Comparison of ENCODE assay signal across 12 mouse cellular contexts in the genomic region with DNA sequence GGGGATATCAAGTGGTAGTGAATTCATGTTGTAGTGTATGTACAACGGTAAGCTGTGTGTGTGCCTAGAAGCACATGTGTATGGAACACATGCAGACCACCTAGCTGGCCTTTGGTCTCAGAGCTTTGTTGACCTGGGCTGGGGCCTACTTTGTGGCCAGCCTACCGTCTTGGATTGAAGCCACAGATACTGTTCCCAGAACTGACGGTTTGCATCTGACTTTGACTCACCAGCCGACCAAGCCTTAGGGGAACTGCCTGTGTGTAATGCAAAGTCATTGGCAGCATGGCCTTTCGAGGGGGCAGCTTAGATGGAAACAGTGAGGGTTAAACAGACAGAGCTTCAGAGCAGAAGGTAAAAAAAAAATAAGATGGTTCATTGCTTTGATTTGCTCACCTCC.
DNase-seq lines count a peak whose midpoint lies in the region; ATAC-seq lines count a peak whose summit lies in the region.
"Had no signal": no experiment of that assay in that cellular context is flagged by ENCODE, and none has a peak within 500 bp of the region (broad histone marks: within the 10 kb centered on the region; RNA-seq: fewer than 3 reads in every experiment).

No protein-coding gene starts in this region.

- H3K36me3 ChIP-seq in limb, embryonic 13.5 days = peaks cover 71% of the 10 kb centered on the region
- peaks cover 84% of the 10 kb centered on the region for H3K36me3 ChIP-seq in limb, embryonic 10.5 days

- peak overlapping the region; percentile 48; the same call in 1 of the 2 replicates for H3K27ac ChIP-seq in limb, embryonic 13.5 days
- H3K27ac ChIP-seq in limb, embryonic 10.5 days = no peak overlapping the region
- H3K27ac ChIP-seq in brown adipose tissue, adult 24 weeks (replicated peaks; ENCODE audit: low read depth, low read length) = peak overlapping the region; percentile 62
- H3K27ac ChIP-seq: limb, embryonic 12.5 days had no signal

- peak; percentile 73 for DNase-seq in adrenal gland, adult 2 months
- DNase-seq in adrenal gland, postnatal 4 days (ENCODE audit: low spot score in 2 of 2) = no peak
- no peak for DNase-seq in limb, embryonic 10.5 days (ENCODE audit: low spot score)
- DNase-seq in ovary, adult 18-20 months (ENCODE audit: low spot score) = no peak
- DNase-seq: B cell, adult 2 months; spleen, adult 18-20 months had no signal

- peaks cover 88% of the 10 kb centered on the region for H3K4me1 ChIP-seq in limb, embryonic 13.5 days
- peaks cover 47% of the 10 kb centered on the region for H3K4me1 ChIP-seq in limb, embryonic 10.5 days
- H3K4me1 ChIP-seq in brown adipose tissue, adult 24 weeks (ENCODE audit: control insufficient read depth, insufficient read depth, insufficient read length, low read length) = peaks cover 41% of the 10 kb centered on the region

- H3K27me3 ChIP-seq in limb, embryonic 13.5 days = no peaks in the 10 kb centered on the region
- no peaks in the 10 kb centered on the region for H3K27me3 ChIP-seq in limb, embryonic 10.5 days (ENCODE audit: low read depth, poor library complexity, severe bottlenecking)
- H3K27me3 ChIP-seq: limb, embryonic 12.5 days had no signal

- 65% methylated on average over 5 of the region's 5 CpGs for WGBS in limb, embryonic 13.5 days
- WGBS in limb, embryonic 10.5 days = 90% methylated on average over 5 of the region's 5 CpGs

- ATAC-seq in limb, embryonic 13.5 days (ENCODE audit: low FRiP score, low read depth) = no peak
- peak; percentile 42 for ATAC-seq in megakaryocyte, adult 5-6 weeks (ENCODE audit: poor library complexity, severe bottlenecking)
- ATAC-seq in monocyte, adult 5-6 weeks (replicated peaks; ENCODE audit: insufficient number of reproducible peaks, low FRiP score, low TSS enrichment, poor library complexity, severe bottlenecking) = no peak
- ATAC-seq: intestine, postnatal 0 days had no signal

- H3K9ac ChIP-seq in limb, embryonic 13.5 days = no peak overlapping the region
- H3K9ac ChIP-seq: limb, embryonic 12.5 days had no signal

- H3K9me3 ChIP-seq in limb, embryonic 13.5 days = no peaks in the 10 kb centered on the region
- H3K9me3 ChIP-seq in limb, embryonic 10.5 days (replicated peaks) = no peaks in the 10 kb centered on the region
- H3K9me3 ChIP-seq: limb, embryonic 12.5 days had no signal

- no peak overlapping the region for H3K4me3 ChIP-seq in limb, embryonic 13.5 days
- H3K4me3 ChIP-seq in limb, embryonic 10.5 days = no peak overlapping the region
- H3K4me3 ChIP-seq in brown adipose tissue, adult 24 weeks (ENCODE audit: insufficient read depth, low read depth, low read length) = no peak overlapping the region
- H3K4me3 ChIP-seq: limb, embryonic 12.5 days had no signal

- H3K4me2 ChIP-seq in limb, embryonic 13.5 days (replicated peaks) = peak overlapping the region; percentile 31; the same call in 1 of the 2 replicates
- H3K4me2 ChIP-seq: limb, embryonic 12.5 days had no signal
